Mouse (Mus musculus): ENCODE measurements around the gene Akap13.
A peak's percentile ranks its signal among the peaks of the same experiment; 100 is the strongest.
"Not testable (repeated sequence)": the region's sequence is repeated elsewhere in the genome, so short reads cannot be mapped to it uniquely, and the experiment has no call there.

Akap13 gene

GRCm38 (mm10) chr7:75733166-75733565 lies 277.8 kb downstream of the Akap13 start:
- no peak for DNase-seq

- DNase-seq: peak; percentile 27
Observed at GRCm38 (mm10) chr7:75739075-75739725, 283.9 kb downstream of the Akap13 start.

- no peak for DNase-seq
Observed at GRCm38 (mm10) chr7:75744528-75744927, 289.2 kb downstream of the Akap13 start.

GRCm38 (mm10) chr7:75744978-75745638 lies 289.8 kb downstream of the Akap13 start:
- no peak for DNase-seq

GRCm38 (mm10) chr7:75745969-75746368 lies 290.6 kb downstream of the Akap13 start:
- not testable (repeated sequence) for DNase-seq

- DNase-seq: no peak
Observed at GRCm38 (mm10) chr7:75750581-75750980, 295.2 kb downstream of the Akap13 start.

- no peak for DNase-seq
Observed at GRCm38 (mm10) chr7:75751161-75751803, 295.9 kb downstream of the Akap13 start.

- DNase-seq: no peak
Observed at GRCm38 (mm10) chr7:75752442-75753191, 297.3 kb downstream of the Akap13 start.

GRCm38 (mm10) chr7:75753192-75753783 lies 298.0 kb downstream of the Akap13 start:
- no peak for DNase-seq

- DNase-seq: no peak
Observed at GRCm38 (mm10) chr7:75754587-75755499, 299.5 kb downstream of the Akap13 start.

- no peak for DNase-seq
Observed at GRCm38 (mm10) chr7:75755861-75756449, 300.6 kb downstream of the Akap13 start.

GRCm38 (mm10) chr7:75759992-75760514 lies 304.7 kb downstream of the Akap13 start:
- no peak for DNase-seq

- DNase-seq: not testable (repeated sequence)
Observed at GRCm38 (mm10) chr7:75760661-75761319, 305.5 kb downstream of the Akap13 start.

GRCm38 (mm10) chr7:75762225-75762624 lies 306.9 kb downstream of the Akap13 start:
- DNase-seq: not testable (repeated sequence)

- DNase-seq: not testable (repeated sequence)
Observed at GRCm38 (mm10) chr7:75767080-75767769, 311.9 kb downstream of the Akap13 start.

- DNase-seq: no peak
Observed at GRCm38 (mm10) chr7:75768169-75768568, 312.8 kb downstream of the Akap13 start.

- no peak for DNase-seq
Observed at GRCm38 (mm10) chr7:75769909-75770308, 314.6 kb downstream of the Akap13 start.

- not testable (repeated sequence) for DNase-seq
Observed at GRCm38 (mm10) chr7:75774095-75775078, 319.1 kb downstream of the Akap13 start.

- no peak for DNase-seq
Observed at GRCm38 (mm10) chr7:75778053-75778452, 322.7 kb downstream of the Akap13 start.
